Mouse (Mus musculus): ENCODE results near the gene Ap3b1. TPM values are rescaled to one million over a fixed set of nuclear protein-coding genes. Genes with fewer than 3 reads are reported as not detected.

Gene Ap3b1
- total RNA-seq, 2 experiments from 2014 or later, result 18.4 to 19.3 TPM

DNA sequence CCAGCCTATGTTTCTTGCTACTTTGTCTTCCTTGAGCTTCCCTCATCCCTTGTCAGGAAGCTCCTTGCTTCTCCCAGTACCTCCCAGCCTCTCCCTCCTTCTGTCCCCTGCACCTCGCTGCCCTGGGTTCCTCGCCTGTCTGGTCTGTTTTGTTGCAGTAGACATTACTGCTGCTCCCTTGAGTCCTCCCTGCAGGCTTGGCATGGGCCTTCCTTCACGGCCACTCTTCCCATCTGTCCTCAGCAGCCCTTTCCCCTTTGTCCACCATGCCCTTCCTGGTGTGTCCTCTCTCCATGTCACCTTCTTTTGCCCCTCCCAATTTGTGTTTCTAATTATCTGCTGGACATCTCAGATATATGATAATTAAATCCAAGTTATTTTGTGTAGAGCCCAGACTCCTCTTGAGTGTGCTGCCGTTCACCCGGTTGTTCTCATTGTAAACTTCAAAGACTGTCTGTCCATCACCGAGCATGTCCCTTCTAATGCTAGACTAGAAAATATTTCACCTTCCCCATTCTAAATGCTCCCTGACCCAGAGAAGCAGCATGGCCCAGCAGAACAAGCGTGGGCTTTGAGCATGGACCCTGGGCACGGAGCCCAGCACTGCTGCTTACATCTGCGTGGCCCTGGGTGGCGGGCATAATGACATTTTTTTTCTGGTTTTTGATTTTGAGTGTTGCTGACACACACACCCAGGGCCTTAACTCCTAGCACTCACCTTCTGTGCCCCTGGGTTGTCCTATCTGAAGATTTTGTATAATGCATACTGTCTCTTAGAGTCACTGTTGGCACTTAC is 181.3 kb downstream of the Ap3b1 start:
- no peak for DNase-seq

DNA sequence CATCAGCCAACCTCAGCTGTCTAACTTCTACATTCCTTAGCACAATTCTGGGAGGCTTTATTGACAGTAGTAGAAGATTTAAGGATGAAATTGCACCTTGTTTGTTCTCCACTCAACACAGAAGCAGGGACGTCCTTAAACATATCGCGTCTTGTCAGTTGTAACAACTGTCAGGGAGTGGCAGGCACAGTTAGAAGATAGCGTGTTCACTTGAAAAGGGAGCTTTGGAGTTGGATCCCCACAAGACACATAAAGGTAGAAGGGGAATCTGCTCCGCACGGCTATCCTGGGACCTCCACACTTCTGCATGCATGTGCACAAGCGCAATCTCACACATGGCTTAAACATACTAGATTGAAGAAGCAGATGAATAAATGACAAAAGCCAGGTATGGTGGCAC is 183.3 kb downstream of the Ap3b1 start:
- DNase-seq, result no peak

DNA sequence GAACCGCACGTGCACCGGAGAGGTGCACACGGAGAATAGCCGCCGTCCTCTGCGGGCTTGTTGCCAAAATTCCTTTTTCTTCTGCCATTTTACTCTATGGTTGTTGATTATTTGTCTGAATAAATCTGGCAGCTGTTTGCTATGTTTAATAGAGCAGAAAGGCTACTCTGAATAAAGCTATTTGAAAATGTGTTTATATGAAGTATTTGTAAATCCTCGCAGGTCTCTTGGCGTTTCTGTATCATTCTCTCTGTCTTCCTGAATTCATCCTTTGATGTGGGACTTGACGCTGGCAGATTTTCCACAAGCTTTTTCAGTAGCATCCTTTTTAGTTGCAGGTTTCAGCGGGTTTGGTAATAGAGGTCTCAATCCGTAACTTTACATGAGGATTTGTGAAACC is 185.5 kb downstream of the Ap3b1 start:
- no peak for DNase-seq

DNA sequence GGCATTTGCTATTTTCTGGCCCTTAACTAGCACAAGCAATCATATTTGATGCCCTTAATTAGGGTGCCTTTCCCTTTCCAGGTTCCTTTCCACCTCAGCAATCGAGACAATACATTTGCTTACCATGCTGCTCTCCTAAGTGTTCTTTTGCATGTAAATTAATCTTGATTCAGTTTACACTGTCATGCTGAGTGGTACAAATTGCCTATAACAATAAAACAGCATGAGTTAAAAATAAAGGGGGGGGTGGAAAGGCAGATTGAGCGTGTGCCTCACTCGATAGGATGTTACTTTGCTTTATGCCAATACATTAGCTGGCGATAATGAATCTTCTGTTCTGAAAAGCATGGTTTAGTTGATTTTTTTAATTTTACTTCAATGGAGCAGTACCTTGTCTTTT is 187.0 kb downstream of the Ap3b1 start:
- no peak for DNase-seq

DNA sequence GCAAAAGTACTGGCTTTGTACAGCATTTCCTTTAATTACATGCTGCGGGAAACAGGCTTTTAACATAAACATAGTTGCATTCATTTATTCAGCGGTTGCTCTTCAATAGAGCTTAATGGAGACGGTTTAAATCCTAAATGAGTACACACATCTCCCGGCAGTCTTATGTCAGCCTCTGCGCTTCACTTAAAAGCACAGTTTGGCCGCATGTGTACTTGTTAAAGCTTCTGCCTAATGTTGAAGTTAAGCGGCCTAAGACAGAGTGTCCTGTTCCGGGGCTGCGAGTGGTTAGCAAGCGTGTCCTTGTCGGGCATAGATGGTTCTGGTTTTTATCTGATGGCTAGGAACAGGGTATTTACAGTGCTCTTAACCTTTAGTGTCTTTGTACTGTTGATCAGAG is 187.5 kb downstream of the Ap3b1 start:
- no peak for DNase-seq

DNA sequence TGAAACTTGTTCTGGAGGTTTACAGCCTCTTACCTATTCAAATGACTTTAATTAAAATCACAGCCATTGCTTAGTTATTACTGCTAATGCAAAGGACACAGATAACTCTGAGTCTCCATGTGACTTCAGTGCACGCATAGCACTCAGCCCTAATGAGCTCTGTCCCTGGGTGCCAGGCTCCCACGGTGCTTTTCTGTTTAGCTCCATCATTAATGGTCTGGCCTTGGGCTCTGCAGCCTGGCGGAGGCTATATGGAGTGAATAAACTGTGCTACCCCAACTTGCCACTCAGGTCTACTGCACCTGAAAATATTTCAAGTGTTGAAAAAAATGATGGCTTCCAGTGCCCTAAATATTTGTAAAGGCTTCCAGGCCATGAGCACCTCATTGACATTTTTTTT is 190.8 kb downstream of the Ap3b1 start:
- no peak for DNase-seq

GRCm38 (mm10) chr13:94550037-94550436 is 191.3 kb downstream of the Ap3b1 start:
- DNase-seq, result no peak

GRCm38 (mm10) chr13:94560011-94560410 is 201.3 kb downstream of the Ap3b1 start:
- peak; percentile 23 for DNase-seq

GRCm38 (mm10) chr13:94560878-94561277 is 202.1 kb downstream of the Ap3b1 start:
- DNase-seq, result no peak

GRCm38 (mm10) chr13:94562652-94563339 is 204.0 kb downstream of the Ap3b1 start:
- no peak for DNase-seq

- no peak for DNase-seq
These were observed 205.1 kb downstream of the Ap3b1 start for GRCm38 (mm10) chr13:94563836-94564235.

DNA sequence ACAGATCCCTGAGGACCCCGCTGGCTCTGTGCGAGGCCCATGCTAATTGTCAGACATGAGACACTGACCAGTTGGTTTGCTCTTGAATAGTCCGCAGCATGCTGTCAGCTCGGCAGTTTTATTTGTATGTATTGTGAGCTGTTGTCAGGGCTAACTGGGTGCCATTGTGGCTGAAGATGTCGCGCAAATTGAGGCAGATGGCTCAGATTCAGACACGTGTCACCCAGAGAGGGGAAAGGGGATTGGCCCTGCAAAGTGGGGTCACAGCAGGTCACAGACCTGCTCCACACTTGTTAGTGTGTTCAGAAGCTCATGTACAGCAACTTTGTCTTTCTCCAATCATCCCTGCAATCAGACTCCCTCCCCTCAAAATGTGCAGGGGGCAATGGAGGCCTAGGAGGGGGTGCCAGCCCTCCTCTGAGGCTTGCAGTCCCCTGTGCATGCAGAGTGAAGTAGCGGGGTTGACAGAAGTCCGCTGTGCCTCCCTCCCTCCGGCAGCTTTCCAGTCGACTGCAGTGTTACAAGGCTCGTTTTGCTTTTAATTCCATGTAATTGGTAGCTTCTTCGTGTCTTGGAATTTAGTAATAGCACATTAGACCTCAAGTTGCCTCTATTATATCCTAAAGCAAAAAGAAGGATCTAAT is 205.7 kb downstream of the Ap3b1 start:
- no peak for DNase-seq

DNA sequence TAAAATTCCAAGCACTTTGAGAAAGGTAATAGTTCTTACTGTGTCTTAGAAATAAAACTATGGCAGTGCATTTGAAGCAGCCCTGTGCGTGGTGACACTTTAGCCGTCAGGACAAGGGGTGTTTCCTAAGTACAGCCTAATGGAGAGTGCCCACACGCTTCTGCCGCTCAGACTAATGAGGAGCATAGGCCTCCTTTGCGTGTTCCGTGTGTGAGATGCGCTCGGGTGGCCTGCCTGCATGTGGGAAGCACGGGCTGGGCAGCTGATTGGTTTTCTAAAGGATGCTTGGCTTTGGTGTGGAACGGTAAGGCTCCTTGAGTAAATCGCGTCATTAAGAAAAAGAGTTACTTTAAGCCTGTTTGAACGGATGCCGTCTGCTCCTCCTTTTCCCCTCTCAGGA is 206.4 kb downstream of the Ap3b1 start:
- DNase-seq, result no peak

GRCm38 (mm10) chr13:94565616-94566015 is 206.9 kb downstream of the Ap3b1 start:
- no peak for DNase-seq

GRCm38 (mm10) chr13:94567739-94568138 is 209.0 kb downstream of the Ap3b1 start:
- DNase-seq, result no peak

DNA sequence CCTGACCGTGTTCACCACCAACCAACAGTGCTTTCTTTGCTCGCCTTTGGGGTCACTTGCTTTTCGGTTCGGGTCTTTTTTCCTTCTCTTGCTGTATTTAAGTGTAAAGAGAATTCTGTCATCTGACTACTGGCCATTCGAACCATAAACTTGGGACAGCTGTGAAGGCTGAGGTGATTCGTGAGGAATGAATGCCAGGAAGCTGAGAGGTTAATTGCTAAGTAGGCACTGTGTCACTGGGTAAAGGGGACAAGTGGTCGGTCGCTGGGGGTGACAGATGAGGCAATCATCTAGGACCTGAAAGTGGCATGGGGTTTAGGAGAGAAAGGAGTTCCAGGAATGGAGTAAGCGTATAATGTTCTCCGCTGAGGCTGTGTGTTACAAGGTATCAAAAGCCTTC is 212.2 kb downstream of the Ap3b1 start:
- no peak for DNase-seq

DNA sequence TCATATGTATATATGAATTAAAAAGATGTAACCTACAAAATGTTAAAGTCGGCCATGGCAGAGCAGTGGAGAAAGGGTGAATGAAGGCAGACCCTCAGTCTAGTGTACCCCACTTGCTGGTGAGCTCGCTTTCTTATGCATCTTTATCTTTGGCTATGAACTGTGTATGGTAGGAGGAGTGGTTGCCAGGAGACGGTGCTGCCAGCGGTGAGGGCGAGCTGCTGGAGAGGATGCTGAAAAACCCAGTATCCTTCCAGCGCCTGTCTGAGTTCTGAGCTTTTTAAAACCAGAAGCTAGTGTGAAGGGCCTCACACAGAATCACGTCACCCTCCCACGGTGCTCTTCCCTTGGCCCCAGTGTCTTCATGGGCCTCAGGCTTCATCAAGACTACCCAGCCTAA is 214.6 kb downstream of the Ap3b1 start:
- no peak for DNase-seq

GRCm38 (mm10) chr13:94573833-94574232 is 215.1 kb downstream of the Ap3b1 start:
- DNase-seq, result no peak

- DNase-seq, result no peak
These were observed 217.0 kb downstream of the Ap3b1 start for GRCm38 (mm10) chr13:94575607-94576398.

DNA sequence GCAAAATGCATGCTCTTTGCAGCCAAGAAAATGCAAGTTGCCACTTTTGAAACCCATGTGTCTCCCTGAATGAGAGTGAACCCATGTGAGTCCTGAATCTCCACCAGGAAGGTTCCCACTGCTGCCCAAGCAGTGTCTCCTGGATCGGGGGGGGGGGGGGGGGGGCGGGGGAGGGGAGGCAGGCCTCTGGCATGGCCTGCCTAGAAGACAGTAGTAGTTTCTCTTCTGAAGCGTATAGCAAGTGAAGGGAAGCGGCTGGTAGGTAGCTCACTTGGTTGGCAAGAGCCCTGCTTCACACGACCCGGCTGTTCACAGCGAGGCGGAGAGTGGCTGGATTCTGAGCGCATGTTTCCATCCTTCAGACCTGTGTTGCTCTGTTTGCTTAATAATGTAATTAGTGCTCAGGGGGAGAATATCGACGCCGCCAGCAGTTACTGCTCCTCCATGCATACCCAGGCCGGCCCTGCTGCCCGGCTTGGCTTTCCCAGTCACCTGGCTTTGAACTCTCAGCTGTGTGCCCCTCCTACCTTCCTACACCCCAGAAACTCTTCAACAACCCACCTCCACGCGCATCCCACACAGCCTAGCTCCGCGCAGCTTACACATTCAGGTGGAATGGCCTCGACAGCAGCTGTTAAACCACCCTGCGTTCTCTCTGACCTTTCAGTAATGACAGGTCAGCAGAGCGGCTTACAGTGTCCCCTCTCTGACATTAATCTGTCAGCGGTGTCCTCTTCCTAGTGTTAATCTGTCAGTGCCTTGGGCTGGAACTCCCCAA is 217.8 kb downstream of the Ap3b1 start:
- DNase-seq, result no peak

DNA sequence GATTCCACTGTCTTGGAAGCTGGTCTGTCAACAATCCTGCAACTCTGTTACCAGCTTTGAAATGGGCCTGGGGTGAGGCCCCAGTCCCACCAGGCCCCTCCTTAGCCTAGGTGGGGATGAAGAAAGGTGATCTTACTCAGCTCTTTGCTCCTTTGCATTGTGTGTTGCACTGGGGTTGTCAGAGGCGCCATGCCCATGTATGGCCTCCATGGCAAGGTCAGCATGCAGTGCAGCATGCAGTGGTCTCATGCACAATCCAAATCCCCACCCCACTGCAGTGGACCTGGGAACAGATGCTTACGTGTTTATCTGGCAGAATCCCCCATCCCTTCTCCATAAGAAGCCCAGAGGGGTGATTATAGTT is 218.4 kb downstream of the Ap3b1 start:
- no peak for DNase-seq

- DNase-seq, result no peak
These were observed 236.5 kb downstream of the Ap3b1 start for GRCm38 (mm10) chr13:94595289-94595688.
